Mouse (Mus musculus): Measurements from ENCODE around the gene Atp5f1.
"Not testable (repeated sequence)": the region's sequence is repeated elsewhere in the genome, so short reads cannot be mapped to it uniquely, and the experiment has no call there.

The Atp5f1 gene

GRCm38 (mm10) chr3:105929821-105930220 lies 30.1 kb downstream of the Atp5f1 start:
- no peak for DNase-seq

GRCm38 (mm10) chr3:105928781-105929180 lies 31.1 kb downstream of the Atp5f1 start:
- DNase-seq: no peak

- DNase-seq: no peak
Measured at GRCm38 (mm10) chr3:105928195-105928569, 31.7 kb downstream of the Atp5f1 start.

- DNase-seq: peak in 1 of 2 experiments; percentile 29
Measured at GRCm38 (mm10) chr3:105927561-105928194, 32.2 kb downstream of the Atp5f1 start.

- no peak for DNase-seq
Measured at GRCm38 (mm10) chr3:105924616-105925015, 35.3 kb downstream of the Atp5f1 start.

GRCm38 (mm10) chr3:105921959-105922358 lies 37.9 kb downstream of the Atp5f1 start:
- DNase-seq: no peak

- DNase-seq: not testable (repeated sequence)
Measured at GRCm38 (mm10) chr3:105920743-105921142, 39.2 kb downstream of the Atp5f1 start.

- DNase-seq: no peak
Measured at GRCm38 (mm10) chr3:105918355-105918745, 41.5 kb downstream of the Atp5f1 start.

GRCm38 (mm10) chr3:105917656-105918354 lies 42.1 kb downstream of the Atp5f1 start:
- no peak for DNase-seq

GRCm38 (mm10) chr3:105916455-105916854 lies 43.4 kb downstream of the Atp5f1 start:
- not testable (repeated sequence) for DNase-seq

GRCm38 (mm10) chr3:105915281-105915680 lies 44.6 kb downstream of the Atp5f1 start:
- no peak for DNase-seq

- no peak for DNase-seq
Measured at GRCm38 (mm10) chr3:105913839-105914681, 45.8 kb downstream of the Atp5f1 start.

GRCm38 (mm10) chr3:105912097-105912880 lies 47.6 kb downstream of the Atp5f1 start:
- no peak for DNase-seq

- DNase-seq: no peak
Measured at GRCm38 (mm10) chr3:105910519-105911190, 49.2 kb downstream of the Atp5f1 start.

- DNase-seq: no peak
Measured at GRCm38 (mm10) chr3:105908976-105909375, 50.9 kb downstream of the Atp5f1 start.

GRCm38 (mm10) chr3:105907956-105908655 lies 51.8 kb downstream of the Atp5f1 start:
- no peak for DNase-seq

GRCm38 (mm10) chr3:105904721-105905120 lies 55.2 kb downstream of the Atp5f1 start:
- DNase-seq: no peak

- DNase-seq: no peak
Measured at GRCm38 (mm10) chr3:105904213-105904612, 55.7 kb downstream of the Atp5f1 start.

GRCm38 (mm10) chr3:105901468-105901867 lies 58.4 kb downstream of the Atp5f1 start:
- no peak for DNase-seq

GRCm38 (mm10) chr3:105900716-105901115 lies 59.2 kb downstream of the Atp5f1 start:
- peak in 1 of 2 experiments; percentile 6 for DNase-seq

GRCm38 (mm10) chr3:105900266-105900665 lies 59.6 kb downstream of the Atp5f1 start:
- DNase-seq: no peak

Data from kidney, postnatal 36 days (tissue).